Mouse (Mus musculus) megakaryocyte-erythroid progenitor cell, adult 5-6 weeks (primary cell): ENCODE data around the gene Fam219a. TPM values are rescaled to one million over a fixed set of nuclear protein-coding genes. Genes with fewer than 3 reads are reported as not detected.

Experiments
- ATAC-seq: replicated peaks from 2 replicates; pipeline ENCODE4 v1.8.0; 2016; ENCODE audit warnings: mild to moderate bottlenecking, inconsistent platforms; ENCODE audit not compliant: severe bottlenecking, poor library complexity, low FRiP score, low TSS enrichment
- total RNA-seq, 2 experiments: library from RNA; stranded (forward) in 1 of 2; stranded (reverse) in 1 of 2; fragments of 200-1000, 215-1000 nt in 1 of 2; fragments of >200 nt in 1 of 2; fragmentation: Nextera tagmentation in 1 of 2; gene quantifications; 2 replicates each; pipeline ENCODE4 v1.2.3; 2014 to 2017

The Fam219a gene
- 1.7 and 1.9 TPM in 2 replicates for total RNA-seq (2014; fragmentation: Nextera tagmentation)
- 0.11 and 0.52 TPM in 2 replicates for total RNA-seq (2017)

DNA sequence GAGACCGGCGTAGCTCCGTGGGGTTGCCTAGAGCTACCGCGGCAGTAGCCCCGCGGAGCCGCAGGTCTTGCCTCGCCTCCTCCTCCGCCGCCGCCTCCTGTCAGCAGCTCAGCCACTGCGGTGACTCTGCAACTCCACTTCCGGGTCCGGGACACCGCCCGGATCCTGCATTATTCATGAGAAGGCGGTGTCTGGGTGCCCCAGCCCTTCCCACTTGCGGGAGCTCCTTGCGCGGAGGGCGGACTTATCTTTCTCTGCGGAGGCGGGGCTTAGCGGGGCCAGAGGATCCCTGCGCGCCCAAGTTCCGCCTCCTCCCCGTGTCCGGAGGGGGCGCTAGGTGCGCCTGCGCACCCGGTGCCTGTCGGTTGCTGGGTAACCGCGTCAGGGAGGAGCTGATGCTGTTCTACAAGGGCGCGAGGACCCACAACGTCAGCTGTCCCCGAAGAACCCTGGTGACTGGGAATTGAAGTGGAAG, at the start of gene Fam219a, which contains the start of gene Dnaic1:
TSS of gene Fam219a (minus strand) at position 128 of the 475 bp plus-strand sequence.
TSS of gene Dnaic1 (plus strand) at position 365 of the 475 bp plus-strand sequence.
- peak; percentile 99 for ATAC-seq

DNA sequence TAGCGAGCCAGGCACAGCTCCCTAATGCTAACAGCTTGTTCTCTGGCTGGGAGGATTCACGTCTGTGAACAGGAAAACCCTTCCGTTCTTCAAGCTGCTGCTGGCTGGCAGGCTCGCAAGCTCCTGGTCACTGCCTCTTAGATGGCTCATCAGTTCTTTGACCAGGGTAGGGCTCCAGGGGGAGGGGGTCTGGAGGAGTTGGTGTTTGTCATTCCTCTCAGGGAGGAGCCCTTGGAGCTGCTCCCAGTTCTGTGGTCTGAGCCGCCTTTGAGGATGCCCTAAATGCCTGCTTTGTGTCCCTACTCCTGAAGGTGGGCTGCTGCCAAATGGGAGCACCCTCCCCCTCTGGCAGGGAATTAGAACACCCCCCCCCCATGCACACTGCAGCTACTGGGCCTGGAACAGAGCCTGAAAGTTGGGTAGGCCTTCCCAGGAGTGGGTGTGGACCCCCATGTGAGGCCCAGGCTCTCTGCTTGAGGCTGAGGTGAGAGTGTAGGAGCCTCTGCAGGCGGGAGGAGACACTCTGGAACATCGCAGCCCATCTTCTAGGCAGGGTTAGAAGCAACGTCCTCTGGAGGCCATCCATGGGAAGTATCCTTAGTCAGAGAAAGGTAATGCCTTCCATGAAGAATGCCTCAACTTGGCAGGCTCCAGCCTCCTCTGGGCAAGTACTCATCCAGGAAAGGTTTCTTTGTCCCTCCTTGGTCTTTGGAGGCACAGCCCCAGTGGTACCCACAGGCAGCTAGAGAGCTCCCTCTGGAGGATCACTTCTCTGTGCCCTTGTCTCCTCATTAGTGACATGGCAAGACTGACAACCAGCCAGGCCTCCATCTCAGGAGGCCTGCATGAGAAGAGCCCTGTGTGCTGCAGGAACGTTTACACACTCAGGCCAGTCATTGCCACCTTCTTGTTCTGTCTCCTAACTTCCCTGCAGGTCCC, 46.6 kb upstream of the Fam219a start:
- no peak for ATAC-seq

DNA sequence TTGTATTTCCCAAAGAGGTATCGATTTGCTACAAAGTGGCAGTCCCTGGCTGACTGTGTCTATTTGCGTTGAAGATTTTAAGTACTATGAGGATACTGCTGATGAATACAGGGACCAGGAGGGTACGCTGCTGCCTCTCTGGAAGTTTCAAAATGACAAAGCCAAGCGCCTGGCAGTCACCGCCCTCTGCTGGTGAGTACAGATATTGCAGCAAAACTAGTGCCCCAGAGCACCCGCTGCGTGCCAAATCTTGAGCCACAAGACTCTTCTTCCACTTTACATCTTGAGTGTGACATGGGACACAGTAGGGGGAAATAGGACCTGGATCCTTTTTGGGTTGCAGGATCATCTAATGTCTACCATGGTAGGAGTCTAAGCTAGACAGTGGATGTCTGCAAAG, 44.8 kb upstream of the Fam219a start:
- ATAC-seq = peak; percentile 63; the same call in 1 of the 2 replicates

DNA sequence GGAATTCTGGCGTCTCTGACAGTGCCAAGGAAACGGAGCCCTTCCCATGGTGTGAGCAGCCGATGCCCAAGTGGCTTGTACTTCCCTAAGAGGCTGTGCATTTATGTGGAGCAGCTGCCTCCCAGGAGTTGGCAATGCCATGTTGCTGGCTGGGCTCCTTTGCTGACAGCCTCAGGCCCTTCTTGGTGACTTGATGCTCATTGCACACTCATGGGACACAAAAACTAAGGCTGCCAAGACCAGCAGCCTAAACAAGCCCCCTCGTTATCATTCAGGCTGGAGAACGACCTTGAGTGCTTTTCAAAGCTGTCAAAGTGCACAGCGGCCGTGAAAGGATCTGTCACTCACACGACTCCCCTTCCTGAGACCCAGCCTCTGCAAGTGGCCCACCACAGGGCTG, 42.8 kb upstream of the Fam219a start:
- no peak for ATAC-seq

DNA sequence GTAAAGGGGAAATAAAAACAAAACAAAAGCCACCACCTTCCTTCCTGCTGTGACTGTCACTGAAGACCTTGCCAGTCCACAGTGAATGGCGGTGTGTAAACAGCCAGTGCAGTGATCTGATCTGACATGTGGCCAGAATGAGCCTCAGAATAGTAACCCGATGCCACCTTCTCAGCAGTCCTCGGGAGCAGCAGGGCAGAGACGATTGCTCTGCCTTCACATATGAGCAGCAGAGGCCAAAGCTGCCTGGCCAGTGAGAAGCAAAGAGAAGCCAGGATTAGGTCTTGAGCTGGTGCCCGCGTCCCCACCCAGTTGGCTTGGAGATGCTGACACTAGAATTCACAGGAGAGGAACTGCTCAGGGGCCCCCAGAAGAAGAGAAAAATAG, 41.2 kb upstream of the Fam219a start:
- ATAC-seq = no peak

DNA sequence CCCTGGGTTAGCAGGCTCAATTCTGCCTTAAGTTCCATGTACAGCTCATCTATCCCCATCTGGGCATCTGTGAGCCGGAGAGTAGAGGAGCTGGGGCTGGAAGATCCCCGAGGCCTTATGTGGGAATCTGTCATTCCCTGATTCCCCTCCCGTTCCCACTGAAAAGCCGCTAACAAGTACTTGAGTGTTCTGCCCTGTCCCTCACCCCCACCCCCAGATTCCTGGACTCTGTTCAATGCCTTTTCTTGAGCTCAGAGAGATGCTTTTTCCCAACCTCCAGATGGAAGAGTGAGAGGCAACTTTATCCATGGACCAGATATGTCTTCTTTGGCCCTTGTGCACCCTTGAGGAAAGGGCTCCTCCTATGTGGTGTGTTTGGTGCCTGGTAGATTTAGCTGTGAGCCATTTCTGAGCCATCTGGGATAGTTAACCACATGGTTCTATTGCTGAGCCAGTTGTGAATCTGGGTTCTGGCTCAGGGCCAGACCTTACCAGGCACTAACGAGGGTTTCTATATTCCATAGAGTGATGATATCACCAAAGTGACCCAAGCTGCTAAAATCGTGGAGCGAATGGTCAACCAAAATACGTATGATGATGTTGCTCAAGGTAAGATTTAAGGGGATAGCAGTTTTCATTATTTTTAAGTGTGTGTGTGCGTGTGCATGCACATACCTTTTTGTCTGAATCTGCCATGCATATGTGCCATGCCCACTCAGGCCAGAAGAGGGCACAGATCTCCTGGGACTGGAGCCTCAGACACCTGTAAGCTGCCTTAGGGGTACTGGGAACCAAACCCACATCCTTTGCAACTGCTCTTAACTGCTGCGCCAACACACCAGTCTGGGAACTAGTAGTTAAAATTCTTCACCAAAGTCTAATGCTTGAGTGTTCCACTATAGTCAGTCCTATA, 40.6 kb upstream of the Fam219a start:
- ATAC-seq = 0 out of 2 replicates have a peak, but pooled peaks have one; percentile 32

DNA sequence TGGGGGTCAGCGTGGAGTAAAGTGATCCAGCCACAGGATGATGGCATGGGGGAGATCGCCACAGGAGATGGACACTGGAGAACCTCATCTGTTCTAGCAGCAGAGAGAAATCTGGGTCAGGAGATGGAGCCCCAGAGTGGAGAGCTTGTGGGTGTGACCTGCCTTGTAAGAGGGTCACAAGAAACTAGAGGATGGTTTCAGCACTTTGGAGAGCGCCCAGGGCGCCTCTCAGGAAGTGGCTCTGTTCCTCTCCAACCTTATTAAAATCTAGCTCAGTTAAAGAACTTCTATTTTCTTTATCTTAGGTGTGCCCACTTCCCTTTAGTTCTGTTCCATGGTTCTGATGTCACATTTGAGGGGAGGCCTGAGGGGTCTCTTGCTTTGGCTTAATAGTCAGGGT, 37.4 kb upstream of the Fam219a start:
- ATAC-seq = peak; percentile 70

DNA sequence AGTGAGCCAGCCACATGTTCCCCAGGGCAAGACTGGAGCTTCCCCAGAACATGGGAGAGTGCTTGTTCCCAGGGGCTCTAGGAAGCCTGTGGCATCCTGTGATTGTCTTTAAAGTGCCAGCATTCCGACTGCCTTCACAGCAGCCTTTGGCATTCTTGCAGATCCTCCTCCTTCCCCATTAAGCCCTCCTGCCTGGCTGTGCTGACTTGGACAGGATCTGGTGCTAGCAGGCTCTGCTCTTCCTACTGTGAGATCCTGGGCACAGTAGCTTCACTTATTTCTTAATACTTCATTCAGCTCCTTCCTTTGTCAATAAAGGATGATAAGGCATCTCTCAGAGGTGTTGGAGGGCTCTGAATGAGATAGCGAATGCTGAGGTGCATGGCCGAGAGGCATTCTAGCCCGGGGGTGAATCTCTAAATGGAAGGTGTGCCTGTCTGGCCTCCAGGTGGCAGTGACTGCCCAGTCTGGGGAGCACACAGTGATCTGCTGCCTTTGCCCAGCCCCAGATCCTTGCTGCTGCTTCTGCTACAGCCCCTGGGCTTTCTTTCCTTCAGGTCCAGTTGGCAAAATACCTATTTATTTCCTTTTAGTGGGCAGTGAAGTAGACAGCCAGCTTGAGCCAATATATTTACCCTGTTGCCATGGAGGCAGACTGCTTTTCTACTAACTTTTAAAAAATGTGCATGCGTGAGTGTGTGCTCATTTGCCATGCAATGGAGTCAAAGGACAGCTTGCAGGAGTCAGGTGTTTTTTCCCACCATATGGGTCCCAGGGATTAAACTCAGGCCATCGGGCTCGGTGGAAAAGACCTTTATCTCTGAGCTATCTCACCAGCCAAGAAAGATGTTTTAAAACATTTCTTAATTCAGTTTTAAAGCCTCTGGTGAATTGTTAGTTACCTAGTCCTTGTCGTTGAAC, 35.4 kb upstream of the Fam219a start:
- no peak for ATAC-seq

DNA sequence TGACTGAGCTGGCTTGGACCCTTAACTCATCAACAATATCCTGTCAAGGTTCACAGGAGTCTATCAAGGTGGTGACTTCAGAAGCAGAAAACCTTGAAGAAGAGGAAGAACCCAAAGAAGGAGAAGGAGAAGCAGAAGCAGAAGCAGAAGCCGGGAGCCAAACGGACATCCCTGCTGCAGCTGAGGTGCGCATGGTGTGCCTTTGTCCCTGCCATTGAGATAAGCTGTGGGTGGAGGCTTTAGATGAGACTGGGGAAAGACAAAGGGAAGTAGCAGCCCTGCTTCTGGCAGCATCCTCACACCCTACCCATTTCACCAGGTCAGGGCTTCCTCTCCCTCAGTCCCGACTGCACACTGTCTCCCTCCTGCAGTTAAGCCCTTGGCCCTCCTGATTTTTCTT, 33.5 kb upstream of the Fam219a start:
- no peak for ATAC-seq

DNA sequence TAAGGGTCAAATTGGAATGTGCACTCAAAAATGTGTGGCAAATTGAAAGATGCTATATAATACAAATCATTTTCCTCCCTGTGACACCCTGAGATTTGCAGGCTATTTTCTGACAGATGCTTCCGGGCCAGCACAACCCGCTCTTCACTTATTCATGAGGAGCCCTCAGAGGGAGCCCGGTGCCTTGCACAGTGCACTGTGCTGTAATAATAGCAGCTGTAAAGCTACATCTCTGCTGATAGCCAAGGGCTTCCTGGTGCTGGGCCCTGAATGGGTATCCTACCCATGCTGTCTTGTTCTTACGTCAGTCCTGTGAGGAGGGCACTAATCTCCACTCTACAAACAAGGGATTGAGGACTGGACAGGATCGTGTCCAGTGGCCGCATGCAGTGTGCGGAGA, 14.0 kb upstream of the Fam219a start:
- ATAC-seq = no peak

DNA sequence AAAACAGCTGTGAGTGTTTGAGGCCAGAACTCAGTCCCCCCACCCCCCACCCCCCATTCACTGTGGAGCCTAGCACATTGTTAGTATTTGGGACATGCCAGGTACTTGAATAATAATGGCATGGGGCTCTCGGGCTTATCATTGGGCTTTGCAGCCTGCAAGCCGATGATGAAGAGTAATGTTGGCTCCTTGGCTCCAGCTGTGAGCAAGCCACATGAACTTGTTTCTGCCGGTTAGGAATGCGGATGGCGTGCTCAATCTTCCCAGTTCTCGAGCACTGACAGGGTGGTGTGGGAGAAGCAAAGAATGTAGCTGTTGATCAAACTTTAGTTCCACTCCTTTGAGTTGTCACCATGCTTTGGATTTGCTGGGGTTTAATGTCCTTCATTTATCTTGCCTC, 6.6 kb upstream of the Fam219a start:
- no peak for ATAC-seq

DNA sequence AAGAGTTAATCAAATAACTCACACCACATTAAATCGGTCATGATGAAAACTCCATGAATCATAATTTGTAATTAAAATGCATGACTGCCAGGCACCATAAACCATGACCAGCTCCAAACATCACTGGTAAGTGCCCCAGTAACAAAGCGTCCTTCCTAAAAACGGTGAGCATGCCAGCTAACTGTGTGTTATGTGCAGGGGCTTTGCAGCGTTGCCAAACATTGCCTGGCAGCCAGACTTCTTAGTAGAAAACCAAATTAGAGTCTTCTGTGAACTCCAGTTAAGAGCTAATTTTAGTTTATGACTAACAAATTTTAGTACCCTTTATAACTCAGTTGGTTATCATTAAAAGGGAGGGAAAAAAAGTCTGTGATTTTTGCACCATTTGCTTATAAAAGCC, 4.2 kb upstream of the Fam219a start:
- ATAC-seq = no peak

DNA sequence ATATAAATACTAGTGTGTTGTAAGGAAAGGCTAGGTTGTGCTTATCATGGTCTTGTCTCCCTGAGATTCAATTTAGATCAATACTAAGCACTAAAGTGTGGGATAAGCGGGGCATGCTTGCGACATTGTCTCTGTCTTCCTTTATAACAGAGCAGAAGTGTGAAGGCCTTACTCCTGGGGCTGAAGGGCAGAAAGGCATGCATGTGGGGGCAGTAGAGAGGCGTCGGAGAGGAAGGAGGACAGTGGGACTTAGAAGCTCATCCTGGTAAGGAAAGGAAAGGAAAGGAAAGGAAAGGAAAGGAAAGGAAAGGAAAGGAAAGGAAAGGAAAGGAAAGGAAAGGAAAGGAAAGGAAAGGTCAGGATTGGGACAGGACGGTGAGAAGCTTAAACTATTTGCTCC, 2.2 kb upstream of the Fam219a start:
- ATAC-seq = no peak

DNA sequence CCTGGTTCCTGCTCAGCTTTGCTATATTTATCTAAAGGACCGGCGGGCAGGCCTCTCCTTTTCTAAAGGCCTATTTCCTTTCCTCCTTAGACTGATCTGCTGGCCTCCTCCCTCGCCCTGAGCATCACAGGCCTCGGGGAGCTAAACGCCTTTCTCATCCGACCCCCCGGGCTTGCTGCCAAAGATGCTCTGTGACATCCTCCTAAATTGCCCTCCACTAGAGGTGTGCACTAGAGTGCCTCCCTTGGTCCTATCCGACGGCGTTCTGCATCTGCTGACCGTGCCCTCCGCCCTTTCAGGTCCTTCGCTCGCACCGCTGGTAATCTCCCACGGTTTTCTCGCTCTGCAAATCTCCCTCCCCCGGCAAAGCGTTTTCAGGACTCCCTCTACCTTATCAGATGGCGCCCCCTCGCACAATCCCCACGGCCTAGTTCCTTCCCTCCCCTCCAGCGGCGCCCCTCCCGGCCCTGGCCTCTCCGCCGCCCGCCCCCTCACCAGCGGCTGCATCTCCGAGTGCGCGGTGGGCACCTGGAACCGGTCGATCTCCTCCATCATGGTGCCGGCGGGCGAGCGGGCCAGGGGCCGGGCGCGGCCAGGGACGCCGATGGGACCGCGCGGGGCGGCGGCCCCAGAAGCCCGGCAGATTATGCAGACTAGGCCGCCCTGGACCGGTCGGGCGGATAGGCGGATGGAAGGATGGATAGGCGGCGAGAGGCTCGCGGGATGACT, 492 bp downstream of the Fam219a start:
- ATAC-seq = no peak

DNA sequence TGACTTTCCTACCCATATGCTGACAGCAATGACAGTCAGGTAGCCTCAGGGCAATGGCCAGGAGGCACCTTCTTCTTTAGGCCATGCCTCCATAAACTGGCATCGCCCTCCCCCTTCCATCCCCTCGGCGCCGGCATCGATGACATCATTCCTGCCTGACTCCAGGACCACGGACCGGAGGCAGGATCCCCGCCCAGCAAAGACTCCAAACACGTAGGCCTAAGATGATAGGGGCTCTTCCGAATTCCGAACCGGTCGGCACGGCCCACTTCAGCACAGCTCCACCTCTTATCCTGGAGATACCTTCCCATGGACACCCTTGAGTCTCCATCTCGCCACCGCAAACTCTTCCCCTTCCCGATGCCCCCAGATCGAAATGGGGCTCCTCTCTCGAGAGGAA, 1.1 kb downstream of the Fam219a start:
- no peak for ATAC-seq

DNA sequence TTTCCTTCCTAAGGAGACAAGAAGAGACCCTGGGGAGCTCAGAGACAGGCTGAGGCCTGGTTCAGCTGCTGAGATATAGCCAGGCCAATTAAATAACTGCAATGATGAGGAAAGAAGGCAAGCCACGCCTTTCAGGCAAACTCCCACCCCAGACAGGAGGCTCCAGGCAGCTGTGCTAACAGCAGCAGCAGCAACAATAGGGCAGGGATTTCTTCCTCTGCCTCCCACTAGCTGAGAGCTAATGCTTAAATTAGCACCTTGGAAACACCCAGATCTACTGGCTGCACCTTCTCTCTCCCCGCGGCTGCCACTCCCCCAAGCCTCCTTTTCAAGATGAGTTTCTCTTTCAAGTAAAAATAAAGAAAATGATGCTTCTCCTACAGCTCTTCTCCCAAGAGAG, 3.2 kb downstream of the Fam219a start:
- no peak for ATAC-seq

DNA sequence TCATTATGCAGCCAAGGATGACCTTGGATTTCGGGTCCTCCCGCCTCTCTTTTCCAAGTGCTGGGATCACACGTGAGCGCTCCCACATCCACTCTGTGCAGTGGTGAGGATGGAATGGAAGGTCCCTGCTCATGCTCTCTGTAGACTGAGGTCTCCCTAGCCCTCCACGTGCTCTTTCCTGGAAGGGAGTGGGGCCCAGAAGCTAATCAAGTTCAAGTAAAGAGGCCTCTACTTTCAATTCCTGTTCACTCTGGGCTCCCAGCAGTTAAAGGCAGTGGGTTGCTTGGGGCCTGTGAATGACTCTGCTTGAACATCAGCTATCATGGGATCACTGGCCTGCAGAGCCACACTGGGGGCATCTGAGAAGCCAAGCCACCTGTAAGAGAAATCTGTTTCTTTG, 6.0 kb downstream of the Fam219a start:
- no peak for ATAC-seq

DNA sequence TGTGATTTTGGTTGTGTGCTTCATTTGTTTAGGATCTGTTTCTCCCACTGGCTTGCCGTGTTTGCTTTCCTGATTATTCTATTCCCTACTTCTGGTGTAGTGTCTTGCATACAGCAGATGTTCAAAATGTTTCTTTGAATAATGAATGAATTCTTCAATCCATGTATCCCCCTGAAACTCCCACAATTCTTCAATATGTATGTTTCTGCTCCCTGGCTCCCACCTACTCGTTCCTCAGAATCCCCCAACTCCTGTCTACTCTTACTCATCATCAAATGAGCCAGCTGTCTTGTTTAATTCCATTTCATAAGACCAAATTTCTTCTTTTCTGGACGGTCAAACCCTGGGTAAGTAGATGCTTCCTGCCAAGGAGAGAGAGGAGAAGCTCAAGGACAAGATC, 12.2 kb downstream of the Fam219a start:
- ATAC-seq = no peak
